Mouse (Mus musculus) lung, adult 2 months (tissue): ENCODE data around the gene Alox15. TPM values are rescaled to one million over a fixed set of nuclear protein-coding genes. Genes with fewer than 3 reads are reported as not detected.

Source experiments
- DNase-seq: peaks from one replicate; pipeline ENCODE4 v3.0.0; 2022
- H3K4me1 ChIP-seq: fragments of 200-500 bp; 2 replicates; pipeline ENCODE4 v1.6.1; 2011; ENCODE audit warnings: low read length; ENCODE audit not compliant: control insufficient read depth, insufficient read depth
- H3K4me3 ChIP-seq: fragments of 200-500 bp; replicated peaks from 2 replicates; pipeline ENCODE3; 2011; ENCODE audit warnings: low read depth, mild to moderate bottlenecking, control low read depth, low read length; ENCODE audit errors: extremely low read depth
- CTCF ChIP-seq: fragments of 200-500 bp; IDR thresholded peaks from 2 replicates; pipeline ENCODE4 v1.5.1; 2011; ENCODE audit warnings: mild to moderate bottlenecking, low read length, control low read depth; ENCODE audit not compliant: insufficient read depth
- POLR2A ChIP-seq: fragments of 200-500 bp; IDR thresholded peaks from 2 replicates; pipeline ENCODE4 v1.6.1; 2011; ENCODE audit warnings: low read depth, mild to moderate bottlenecking, control low read depth, low read length, borderline replicate concordance; ENCODE audit errors: extremely low read depth
- WGBS: fragments of 180-500 bp; shearing (Covaris S2); methylation state at CpG from one replicate; pipeline ENCODE4 v1.1.7; 2018; 5-methylcytosine and 5-hydroxymethylcytosine counted together
- polyA plus RNA-seq: library from polyadenylated mRNA; depleted of rRNA; stranded (reverse); fragments of >200 nt; gene quantifications from 2 replicates; pipeline ENCODE4 v1.2.3, GENCODE M21; 2012; rRNA removed

Gene Alox15
- polyA plus RNA-seq, 1 experiment, result 14.2 TPM

- TF ChIP-seq POLR2A (no peak), CTCF (peak; percentile 66)
- DNase-seq, result peak; percentile 14
- WGBS, result 41% methylated on average over 7 of the region's 7 CpGs
- Histone ChIP-seq H3K4me3 (no peak overlapping the region), H3K4me1 (no peaks in the 10 kb centered on the region)
Observed at GRCm38 (mm10) chr11:70313833-70314232, 38.0 kb downstream of the Alox15 start.

- H3K4me1 ChIP-seq, result no peaks in the 10 kb centered on the region; the same call in 1 of the 2 replicates
- H3K4me3 ChIP-seq, result no peak overlapping the region
- WGBS, result 10% methylated on average over 9 of the region's 9 CpGs
- no peak for DNase-seq
- no peak for TF ChIP-seq POLR2A
- peak; percentile 30 for TF ChIP-seq CTCF
Observed at GRCm38 (mm10) chr11:70309341-70309740, 42.5 kb downstream of the Alox15 start.

GRCm38 (mm10) chr11:70308296-70308695 is 43.5 kb downstream of the Alox15 start:
- Histone ChIP-seq H3K4me3 (no peak overlapping the region), H3K4me1 (no peaks in the 10 kb centered on the region; the same call in 1 of the 2 replicates)
- 94% methylated on average over 2 of the region's 2 CpGs for WGBS
- TF ChIP-seq CTCF, result peak; percentile 5; the same call in 1 of the 2 replicates
- no peak for TF ChIP-seq POLR2A
- DNase-seq, result no peak

- DNase-seq, result no peak
- 29% methylated on average over 7 of the region's 7 CpGs for WGBS
Observed at GRCm38 (mm10) chr11:70306159-70306558, 45.7 kb downstream of the Alox15 start.

GRCm38 (mm10) chr11:70302293-70302692 is 49.5 kb downstream of the Alox15 start:
- H3K4me1 ChIP-seq, result peaks cover 5% of the 10 kb centered on the region; the same call in 1 of the 2 replicates
- no peak for TF ChIP-seq POLR2A
- no peak for TF ChIP-seq CTCF
- no peak overlapping the region for H3K4me3 ChIP-seq
- 40% methylated on average over 4 of the region's 4 CpGs for WGBS
- DNase-seq, result no peak

More at GRCm38 (mm10) chr11:70306159-70306558, 45.7 kb downstream of the Alox15 start:
- H3K4me1 ChIP-seq, result peaks cover 3% of the 10 kb centered on the region; the same call in 1 of the 2 replicates
- TF ChIP-seq POLR2A (no peak), CTCF (no peak)
- no peak overlapping the region for H3K4me3 ChIP-seq

- H3K4me1 ChIP-seq, result peaks cover 5% of the 10 kb centered on the region; the same call in 1 of the 2 replicates
- WGBS, result 17% methylated on average over 12 of the region's 12 CpGs
- TF ChIP-seq CTCF, result no peak
- no peak for DNase-seq
- no peak overlapping the region for H3K4me3 ChIP-seq
Observed at GRCm38 (mm10) chr11:70297836-70298454, 53.9 kb downstream of the Alox15 start.

- peaks cover 2% of the 10 kb centered on the region; the same call in 1 of the 2 replicates for H3K4me1 ChIP-seq
- DNase-seq, result no peak
- 22% methylated on average over 4 of the region's 4 CpGs for WGBS
- no peak overlapping the region for H3K4me3 ChIP-seq
- no peak for TF ChIP-seq POLR2A
- TF ChIP-seq CTCF, result no peak
Observed at GRCm38 (mm10) chr11:70297405-70297804, 54.4 kb downstream of the Alox15 start.

Other genes starting within 250 kb of the Alox15 start
- gene Mgl2, start 221.7 kb downstream of the Alox15 start, polyA plus RNA-seq, result 12.1 and 17.7 TPM in 2 replicates
- 4.0 and 4.2 TPM in 2 replicates for gene Clec10a, start 195.8 kb downstream of the Alox15 start, polyA plus RNA-seq
- gene Slc16a11, start 139.3 kb downstream of the Alox15 start, polyA plus RNA-seq, result 211 and 239 TPM in 2 replicates
- gene Slc16a13, start 131.0 kb downstream of the Alox15 start, polyA plus RNA-seq, result 9.2 and 11.3 TPM in 2 replicates
- gene Bcl6b, start 122.2 kb downstream of the Alox15 start, polyA plus RNA-seq, result 21.9 and 25.6 TPM in 2 replicates
- 79.0 and 80.9 TPM in 2 replicates for gene 0610010K14Rik, start 114.1 kb downstream of the Alox15 start, polyA plus RNA-seq
- gene Gm21988, start 112.2 kb downstream of the Alox15 start, polyA plus RNA-seq, result 6.6 and 7.2 TPM in 2 replicates
- 143 and 168 TPM in 2 replicates for gene Rnasek, start 112.2 kb downstream of the Alox15 start, polyA plus RNA-seq
- gene Alox12, start 96.7 kb downstream of the Alox15 start, polyA plus RNA-seq, result 4.6 and 9.2 TPM in 2 replicates
- gene Alox12e, start 29.4 kb downstream of the Alox15 start, polyA plus RNA-seq, result 0.31 and 0.40 TPM in 2 replicates
- 15.9 and 17.4 TPM in 2 replicates for gene Pelp1, start 58.0 kb upstream of the Alox15 start, polyA plus RNA-seq
- 48.2 and 80.2 TPM in 2 replicates for gene Arrb2, start 80.6 kb upstream of the Alox15 start, polyA plus RNA-seq
- 21.6 and 26.9 TPM in 2 replicates for gene Med11, start 99.9 kb upstream of the Alox15 start, polyA plus RNA-seq
- gene Zmynd15, start 107.4 kb upstream of the Alox15 start, polyA plus RNA-seq, result 8.7 and 12.3 TPM in 2 replicates
- gene Cxcl16, start 108.0 kb upstream of the Alox15 start, polyA plus RNA-seq, result 67.2 and 74.6 TPM in 2 replicates
- gene Tm4sf5, start 153.2 kb upstream of the Alox15 start, polyA plus RNA-seq, result 0.50 and 1.00 TPM in 2 replicates
- 0.20 and 0.26 TPM in 2 replicates for gene Vmo1, start 162.6 kb upstream of the Alox15 start, polyA plus RNA-seq
- 0.12 and 0.34 TPM in 2 replicates for gene Gltpd2, start 167.2 kb upstream of the Alox15 start, polyA plus RNA-seq
- 202 and 264 TPM in 2 replicates for gene Psmb6, start 173.3 kb upstream of the Alox15 start, polyA plus RNA-seq
- gene Gm40193, start 180.9 kb upstream of the Alox15 start, polyA plus RNA-seq, result not detected in 2 replicates
- gene Pld2, start 188.0 kb upstream of the Alox15 start, polyA plus RNA-seq, result 32.4 and 47.2 TPM in 2 replicates
- 119 and 120 TPM in 2 replicates for gene Mink1, start 210.8 kb upstream of the Alox15 start, polyA plus RNA-seq